In the genomic region with DNA sequence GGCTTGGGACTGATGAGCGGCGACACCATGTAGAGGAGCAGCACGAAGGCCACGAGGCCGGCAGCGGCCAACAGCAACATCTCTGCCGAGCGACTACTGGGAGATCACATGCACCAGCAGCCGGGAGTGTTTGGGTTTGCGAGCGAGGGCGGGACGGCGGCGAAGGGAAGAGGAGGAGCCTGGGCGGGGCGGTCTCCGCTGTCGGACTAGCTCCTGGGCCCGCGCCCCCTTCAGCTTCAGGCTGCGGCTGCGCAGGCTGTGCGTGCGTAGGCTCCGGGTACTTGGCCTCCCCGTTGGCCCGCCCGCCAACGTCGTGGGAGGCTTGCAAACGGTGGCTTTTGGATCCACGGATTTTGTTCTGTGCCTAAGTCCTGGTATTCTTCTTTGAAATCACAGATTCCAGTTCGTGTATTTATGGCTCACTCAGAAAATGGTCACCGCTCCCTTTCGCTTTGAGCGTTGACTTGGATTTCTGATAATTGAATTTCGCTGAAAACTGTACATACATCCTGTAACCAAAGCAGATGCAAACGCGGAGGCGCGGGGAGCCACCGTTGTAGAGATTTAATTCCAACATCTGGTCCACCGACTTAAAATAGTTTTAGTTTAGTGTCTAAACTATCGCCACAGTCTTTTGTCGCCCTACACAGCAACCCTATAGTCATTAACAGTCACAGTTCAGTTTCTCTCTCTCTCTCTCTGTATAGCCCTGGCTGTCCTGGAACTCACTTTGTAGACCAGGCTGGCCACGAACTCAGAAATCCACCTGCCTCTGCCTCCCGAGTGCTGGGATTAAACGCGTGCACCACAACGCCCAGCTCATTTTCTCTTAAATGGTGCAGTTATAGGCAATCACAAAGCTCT, we compare ENCODE assay signal across 8 mouse cellular contexts. TPM values are rescaled to one million over a fixed set of nuclear protein-coding genes. Genes with fewer than 3 reads are reported as not detected.
DNase-seq lines count a peak whose midpoint lies in the region; ATAC-seq and TF ChIP-seq lines count a peak whose summit lies in the region.

A gene (minus strand): TSS at position 156 of the 864 bp plus-strand sequence.

- in situ Hi-C loops in Patski (cut with MboI; ENCODE audit: low pct_unique_long_range_greater_than_20kb) = loop anchor here (25.0 kb wide), 1 partner anchor 1048 kb away; no protein-coding TSS in a partner anchor

- peak within 1 kb of the TSS; percentile 99 for H3K4me2 ChIP-seq in hindbrain, embryonic 13.5 days

- peak; percentile 97 for ATAC-seq in Patski
- ATAC-seq in hindbrain, embryonic 13.5 days (ENCODE audit: low FRiP score) = peak; percentile 99

- DNase-seq in Patski (ENCODE audit: low read depth, low spot score) = peak; percentile 89
- DNase-seq in cerebellum, postnatal 14 days = peak; percentile 96 to 97
- DNase-seq in frontal cortex, postnatal 14 days (ENCODE audit: low spot score in 2 of 2) = peak; percentile 95 to 96
- peak; percentile 85 to 95 for DNase-seq in layer of hippocampus, postnatal 25 days (ENCODE audit: extremely low spot score in 1 of 2, low spot score in 1 of 2)
- DNase-seq in lung, postnatal 25 days (ENCODE audit: low spot score) = peak; percentile 98
- peak; percentile 97 for DNase-seq in retina, embryonic 14.5 days (ENCODE audit: low spot score)
- DNase-seq in thymus, postnatal 4 days = peak; percentile 97

- H3K27ac ChIP-seq in hindbrain, embryonic 13.5 days = peak within 1 kb of the TSS; percentile 89

- WGBS in hindbrain, embryonic 13.5 days = 3% methylated on average over 51 of the region's 51 CpGs

- POLR2A ChIA-PET in Patski (lab: Charles Lee) = interaction anchor here (1.0 kb wide), 1 partner anchor 10 kb away, joined by 3 read pairs; no protein-coding TSS in a partner anchor

- no peaks in the 10 kb centered on the region for H3K9me3 ChIP-seq in hindbrain, embryonic 13.5 days

- peaks cover 10% of the 10 kb centered on the region for H3K36me3 ChIP-seq in hindbrain, embryonic 13.5 days

- no peak for TF ChIP-seq CTCF in Patski (IDR thresholded peaks at IDR 0.05)

- H3K27me3 ChIP-seq in Patski = no peaks in the 10 kb centered on the region
- H3K27me3 ChIP-seq in hindbrain, embryonic 13.5 days = no peaks in the 10 kb centered on the region

- H3K4me1 ChIP-seq in hindbrain, embryonic 13.5 days (replicated peaks) = peaks cover 20% of the 10 kb centered on the region

- H3K9ac ChIP-seq in hindbrain, embryonic 13.5 days = peak within 1 kb of the TSS; percentile 88

- peak within 1 kb of the TSS; percentile 81 for H3K4me3 ChIP-seq in hindbrain, embryonic 13.5 days

- CTCF ChIA-PET in Patski (lab: Charles Lee) = interaction anchor here (1.0 to 1.6 kb wide), 5 partner anchors 10 to 335 kb away, joined by 3 to 6 read pairs (median 5); no protein-coding TSS in a partner anchor

RNA-seq across cellular contexts. Expression of the gene that starts here (rescaled TPM):
- 21.7 TPM for polyA plus RNA-seq in Patski (2021)
- polyA plus RNA-seq in hindbrain, embryonic 13.5 days (2015; fragmentation: Nextera tagmentation; extraction: Ambion mirVana) = 14.5 and 14.9 TPM in 2 replicates
- 10 to 100 TPM; 24.9 to 25.7 TPM for total RNA-seq in layer of hippocampus, postnatal 25 days (2021)

Comparison
In these comparisons a context has a peak if more than half of its experiments do, and no peak if none do; other contexts are left out.
1. Peak in every context shown above with its lines: DNase-seq, ATAC-seq, H3K4me3 ChIP-seq and H3K27ac ChIP-seq.